Mouse (Mus musculus) hindbrain, embryonic 10.5 days (tissue): ENCODE data around the gene Ppip5k2. TPM values are rescaled to one million over a fixed set of nuclear protein-coding genes. Genes with fewer than 3 reads are reported as not detected.
A peak's percentile ranks its signal among the peaks of the same experiment; 100 is the strongest.

ENCODE experiments used
- DNase-seq: peaks from one replicate; pipeline ENCODE4 v3.0.0-alpha.2; 2017; ENCODE audit warnings: low spot score
- H3K27ac ChIP-seq: fragments of 300-500 bp; sonication (generic); 2 replicates; pipeline ENCODE4 v1.5.1; 2016; ENCODE audit warnings: mild to moderate bottlenecking, moderate library complexity
- H3K27me3 ChIP-seq: fragments of 300-500 bp; sonication (generic); 2 replicates; pipeline ENCODE4 v1.6.1; 2016; ENCODE audit warnings: mild to moderate bottlenecking; ENCODE audit not compliant: poor library complexity, insufficient read depth, severe bottlenecking
- H3K36me3 ChIP-seq: fragments of 300-500 bp; sonication (generic); 2 replicates; pipeline ENCODE4 v1.6.1; 2016; ENCODE audit warnings: mild to moderate bottlenecking, moderate library complexity
- H3K4me1 ChIP-seq: fragments of 300-500 bp; sonication (generic); replicated peaks from 2 replicates; pipeline ENCODE4 v1.6.1; 2016; ENCODE audit warnings: mild to moderate bottlenecking
- H3K4me3 ChIP-seq: fragments of 300-500 bp; sonication (generic); 2 replicates; pipeline ENCODE4 v1.5.1; 2016; ENCODE audit warnings: mild to moderate bottlenecking, moderate library complexity
- H3K9me3 ChIP-seq: fragments of 300-500 bp; sonication (generic); 2 replicates; pipeline ENCODE4 v1.6.1; 2016; ENCODE audit warnings: mild to moderate bottlenecking, moderate library complexity
- WGBS: fragments of 180-500 bp; shearing (Covaris S2); methylation state at CpG from one replicate; pipeline ENCODE4 v1.1.7; 2016; 5-methylcytosine and 5-hydroxymethylcytosine counted together
- polyA plus RNA-seq: library from polyadenylated mRNA; unstranded; fragments of >200 nt; fragmentation: Nextera tagmentation; extraction: Ambion mirVana; gene quantifications from 2 replicates; pipeline ENCODE4 v1.2.1, GENCODE M21; 2016

The Ppip5k2 gene
- 35.8 and 40.3 TPM in 2 replicates for polyA plus RNA-seq

DNA sequence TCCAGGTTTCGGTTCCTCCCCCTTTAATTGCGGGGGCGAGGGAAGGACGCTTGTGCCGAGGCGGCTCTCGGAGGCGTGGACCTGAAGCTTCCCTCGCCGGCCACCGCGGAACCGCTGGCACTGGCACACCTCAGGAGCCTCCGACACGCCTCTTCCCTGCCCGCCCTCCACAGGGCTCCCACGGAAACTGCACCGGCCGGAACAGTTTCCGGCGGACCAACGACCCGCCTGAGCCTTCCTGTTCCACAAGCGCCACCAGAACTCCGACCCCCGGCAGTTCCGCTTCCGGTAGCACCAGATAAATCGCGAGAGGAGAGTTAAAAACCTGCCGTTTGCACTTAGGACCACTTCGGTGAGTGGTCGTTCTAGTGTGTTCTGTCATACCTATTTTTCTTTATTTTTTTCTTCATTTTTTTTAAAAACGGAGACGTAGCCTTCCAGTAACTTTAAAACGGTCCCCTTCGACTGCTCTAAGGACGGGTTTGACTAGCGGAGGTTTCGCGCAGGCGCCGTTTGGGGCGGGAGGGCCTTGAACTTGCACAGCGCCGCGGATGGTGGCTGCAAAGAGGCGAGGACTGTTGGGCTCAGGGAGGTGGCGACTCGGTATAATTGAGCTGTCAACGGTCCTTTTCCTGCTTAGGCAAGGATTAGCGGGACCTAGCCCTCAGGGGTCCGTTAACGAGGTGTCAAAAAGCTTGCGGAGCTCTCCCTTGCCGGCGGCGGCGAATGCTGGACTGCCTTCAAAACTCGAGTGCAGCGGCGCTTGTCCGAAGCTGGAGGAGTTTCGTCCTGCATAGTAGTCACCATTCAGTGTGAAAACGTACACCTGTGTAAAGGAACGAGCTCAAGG lies at the start of gene Ppip5k2, which contains the start of gene Gin1:
Gene Ppip5k2, minus strand, starts transcription at position 508 of the 850 bp plus-strand sequence.
Gene Gin1, plus strand, starts transcription at position 269 of the 850 bp plus-strand sequence.
- under 1% methylated on average over 66 of the region's 66 CpGs for WGBS
- peak; percentile 94 for DNase-seq
- H3K27ac ChIP-seq: peak within 1 kb of the TSS; percentile 93

DNA sequence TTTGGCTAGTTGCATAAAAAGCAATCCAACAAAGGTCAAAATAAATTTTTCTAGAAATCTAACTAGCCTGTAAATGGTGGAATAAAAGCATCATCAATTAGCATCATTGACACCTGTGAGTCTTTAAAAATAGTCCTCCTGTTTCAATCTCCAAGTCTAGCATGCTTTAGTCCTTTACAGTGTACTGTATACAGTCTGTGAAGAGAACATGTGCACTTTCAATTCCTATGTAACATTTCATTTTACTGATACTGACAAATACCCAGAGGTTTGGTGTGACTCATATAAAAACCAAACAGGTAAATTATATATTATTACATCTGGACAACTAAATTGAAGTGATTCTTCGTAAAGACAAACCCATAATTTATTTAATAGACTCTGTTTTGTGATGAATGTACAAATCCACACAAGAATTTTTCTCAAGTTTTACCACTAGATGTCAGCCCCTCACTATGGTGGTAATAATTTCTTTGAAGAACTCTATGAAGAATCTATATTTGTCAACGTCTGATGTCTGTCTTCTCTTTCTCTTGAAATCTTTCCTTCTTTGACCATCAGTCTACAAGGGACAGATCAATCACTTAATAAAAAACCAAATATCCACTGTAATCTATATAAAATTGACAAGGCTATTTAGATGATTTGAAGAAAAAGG lies 39.2 kb upstream of the Ppip5k2 start:
- Histone ChIP-seq H3K4me3 (no peak overlapping the region), H3K27ac (no peak overlapping the region), H3K9me3 (no peaks in the 10 kb centered on the region), H3K4me1 (no peaks in the 10 kb centered on the region), H3K27me3 (no peaks in the 10 kb centered on the region), H3K36me3 (no peaks in the 10 kb centered on the region)
- no peak for DNase-seq
- 63% methylated on average over 2 of the region's 2 CpGs for WGBS

More for the DNA sequence above, at the start of gene Ppip5k2, which contains the start of gene Gin1:
- H3K4me1 ChIP-seq: peaks cover 23% of the 10 kb centered on the region
- no peaks in the 10 kb centered on the region for H3K36me3 ChIP-seq
- H3K27me3 ChIP-seq: no peaks in the 10 kb centered on the region
- no peaks in the 10 kb centered on the region for H3K9me3 ChIP-seq
- peak within 1 kb of the TSS; percentile 94 for H3K4me3 ChIP-seq

DNA sequence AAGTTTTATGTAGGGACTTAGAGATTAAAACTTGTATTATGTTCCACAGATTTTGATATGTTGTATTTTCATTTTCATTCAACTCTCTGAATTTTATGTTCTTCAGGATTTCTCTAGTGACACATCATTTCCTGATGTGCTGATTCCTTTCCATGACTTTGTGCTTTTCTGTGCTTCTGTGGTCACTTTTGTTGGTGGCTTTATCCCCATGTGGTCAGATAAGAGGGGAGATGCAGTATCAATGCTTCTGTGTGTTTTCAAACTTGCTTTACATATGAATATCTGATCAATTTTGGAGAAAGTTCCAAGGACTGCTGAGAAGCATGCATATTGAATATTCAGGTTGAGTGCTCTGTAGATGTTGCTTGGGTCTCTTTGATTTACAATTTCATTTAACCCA lies 34.3 kb upstream of the Ppip5k2 start:
- no peak for DNase-seq
- H3K36me3 ChIP-seq: no peaks in the 10 kb centered on the region
- no peak overlapping the region for H3K4me3 ChIP-seq
- no peaks in the 10 kb centered on the region for H3K9me3 ChIP-seq
- H3K4me1 ChIP-seq: no peaks in the 10 kb centered on the region
- no peaks in the 10 kb centered on the region for H3K27me3 ChIP-seq
- no peak overlapping the region for H3K27ac ChIP-seq

DNA sequence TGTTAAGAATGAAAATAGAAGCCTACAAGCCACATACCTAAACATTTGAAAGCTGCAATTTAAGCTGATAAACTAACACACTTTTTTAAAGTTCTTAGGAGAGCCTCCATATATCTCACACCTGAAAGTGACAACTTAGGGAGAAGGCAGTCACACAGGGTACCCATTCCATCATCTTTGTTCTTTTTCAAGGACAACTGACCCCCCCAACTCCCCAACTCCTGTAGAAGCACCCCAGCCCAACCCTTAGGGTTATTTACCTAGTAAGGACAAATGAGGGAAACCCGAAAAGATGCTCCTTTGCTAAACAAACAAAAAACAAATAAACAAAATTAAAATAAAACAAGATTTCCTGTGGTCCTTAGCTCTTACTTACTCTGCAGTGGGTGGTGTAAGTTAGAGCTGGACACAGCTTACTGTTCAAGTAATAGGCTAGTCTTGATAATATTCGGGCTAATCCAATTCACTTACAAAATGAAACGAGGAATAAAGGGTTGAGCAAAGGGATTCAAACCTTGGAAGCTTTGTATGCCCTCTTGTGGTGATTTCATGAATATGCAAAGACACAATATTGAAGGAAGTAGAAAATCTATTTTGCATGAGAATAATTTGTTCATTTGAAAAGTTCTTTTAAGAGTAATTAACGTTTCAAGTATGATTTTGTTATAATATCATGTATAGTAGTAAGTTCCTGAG lies 32.1 kb upstream of the Ppip5k2 start:
- WGBS: 60% methylated on average over 4 of the region's 4 CpGs
- H3K4me3 ChIP-seq: no peak overlapping the region
- DNase-seq: no peak
- H3K9me3 ChIP-seq: no peaks in the 10 kb centered on the region
- no peaks in the 10 kb centered on the region for H3K27me3 ChIP-seq
- H3K27ac ChIP-seq: no peak overlapping the region
- H3K36me3 ChIP-seq: no peaks in the 10 kb centered on the region
- H3K4me1 ChIP-seq: no peaks in the 10 kb centered on the region

DNA sequence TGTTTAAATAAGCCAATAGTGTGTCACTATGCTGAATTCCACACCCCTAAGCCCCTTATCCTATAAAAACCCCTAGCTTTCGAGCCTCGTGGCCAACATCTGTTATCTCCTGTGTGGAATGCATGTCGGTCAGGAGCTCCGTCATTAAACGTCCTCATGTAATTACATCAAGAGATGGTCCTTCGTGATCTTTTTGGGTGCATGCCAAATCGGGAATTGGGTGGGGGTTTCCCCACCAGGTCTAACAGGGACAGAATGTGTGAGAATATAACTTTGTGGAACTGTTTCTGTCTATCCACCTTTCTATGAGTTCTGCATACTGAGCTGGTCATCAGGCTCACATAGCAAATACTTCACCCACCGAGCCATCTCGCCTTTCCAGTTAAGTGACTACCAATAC lies 25.7 kb upstream of the Ppip5k2 start:
- 92% methylated on average over 9 of the region's 9 CpGs for WGBS
- H3K27ac ChIP-seq: no peak overlapping the region
- 0 out of 2 replicates have a peak, but pooled peaks cover 4% of the 10 kb centered on the region for H3K36me3 ChIP-seq
- H3K4me1 ChIP-seq: no peaks in the 10 kb centered on the region
- H3K9me3 ChIP-seq: no peaks in the 10 kb centered on the region
- H3K4me3 ChIP-seq: no peak overlapping the region
- no peak for DNase-seq
- H3K27me3 ChIP-seq: no peaks in the 10 kb centered on the region

DNA sequence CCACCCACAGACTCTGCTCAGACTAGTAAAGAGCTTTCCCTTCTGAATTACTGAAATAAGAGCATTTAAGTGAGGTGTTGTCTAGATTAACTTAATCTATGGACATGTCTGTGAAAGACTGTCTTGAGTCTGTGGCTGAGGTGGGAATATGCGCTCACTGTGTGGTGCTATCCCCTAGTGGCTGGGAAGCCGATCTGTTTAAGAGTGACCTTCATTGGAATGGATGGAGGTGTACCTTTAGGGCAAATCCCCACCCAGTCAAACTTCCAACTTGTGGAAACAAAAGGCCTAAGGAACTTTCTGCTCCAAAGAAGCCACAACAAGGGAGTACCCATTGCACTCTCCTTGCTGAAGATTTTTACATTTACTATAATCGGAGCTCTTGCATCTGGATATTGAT lies 23.9 kb upstream of the Ppip5k2 start:
- 0 out of 2 replicates have a peak, but pooled peaks cover 4% of the 10 kb centered on the region for H3K36me3 ChIP-seq
- DNase-seq: no peak
- no peaks in the 10 kb centered on the region for H3K4me1 ChIP-seq
- H3K9me3 ChIP-seq: no peaks in the 10 kb centered on the region
- H3K4me3 ChIP-seq: no peak overlapping the region
- H3K27me3 ChIP-seq: no peaks in the 10 kb centered on the region
- H3K27ac ChIP-seq: no peak overlapping the region
- 86% methylated on average over 3 of the region's 3 CpGs for WGBS

DNA sequence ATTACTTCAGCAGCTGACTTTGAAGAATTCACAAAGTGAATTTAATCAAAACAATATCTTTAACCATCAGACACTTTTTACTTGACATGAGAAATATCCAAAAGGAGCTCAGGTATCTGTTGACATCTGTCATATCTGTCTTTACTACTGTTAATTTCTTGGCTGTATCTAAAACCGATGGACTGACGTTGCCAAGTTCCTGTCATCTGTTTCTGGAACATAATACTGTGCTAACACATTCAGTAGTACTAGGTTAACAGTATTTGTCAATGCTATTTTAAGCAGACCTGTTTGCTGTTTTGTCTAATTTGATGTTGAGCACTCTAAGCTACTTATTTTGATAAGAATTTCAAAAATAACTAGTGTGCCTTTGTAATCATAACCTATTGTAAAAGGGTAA lies 18.3 kb upstream of the Ppip5k2 start:
- 92% methylated on average over 2 of the region's 2 CpGs for WGBS
- Histone ChIP-seq H3K27ac (no peak overlapping the region), H3K27me3 (no peaks in the 10 kb centered on the region), H3K4me3 (no peak overlapping the region), H3K9me3 (no peaks in the 10 kb centered on the region), H3K36me3 (peaks cover 8% of the 10 kb centered on the region; the same call in 1 of the 2 replicates), H3K4me1 (no peaks in the 10 kb centered on the region)
- no peak for DNase-seq

DNA sequence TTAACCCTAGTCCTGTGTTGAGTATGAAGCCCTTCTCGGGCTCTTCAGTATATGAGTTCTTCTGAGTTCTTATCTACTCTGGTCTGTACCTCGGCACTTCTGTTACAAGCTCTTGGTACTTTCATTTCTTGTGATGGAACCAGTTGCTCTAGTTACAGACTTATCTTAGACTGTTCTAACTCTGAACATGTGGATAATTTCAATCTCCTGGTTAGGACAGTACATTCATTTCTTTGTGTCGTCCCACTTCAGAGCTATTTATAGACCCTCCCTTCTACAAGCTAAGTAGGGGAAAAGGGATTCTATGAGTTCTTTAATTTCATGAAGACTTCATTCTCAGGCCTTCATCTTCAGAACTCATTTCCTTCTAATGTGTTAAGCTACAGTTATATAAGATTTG lies 17.5 kb upstream of the Ppip5k2 start:
- Histone ChIP-seq H3K27ac (no peak overlapping the region), H3K4me3 (no peak overlapping the region), H3K4me1 (no peaks in the 10 kb centered on the region), H3K27me3 (no peaks in the 10 kb centered on the region), H3K9me3 (no peaks in the 10 kb centered on the region), H3K36me3 (peaks cover 4% of the 10 kb centered on the region; the same call in 1 of the 2 replicates)
- WGBS: 87% methylated on average over 3 of the region's 3 CpGs
- no peak for DNase-seq

DNA sequence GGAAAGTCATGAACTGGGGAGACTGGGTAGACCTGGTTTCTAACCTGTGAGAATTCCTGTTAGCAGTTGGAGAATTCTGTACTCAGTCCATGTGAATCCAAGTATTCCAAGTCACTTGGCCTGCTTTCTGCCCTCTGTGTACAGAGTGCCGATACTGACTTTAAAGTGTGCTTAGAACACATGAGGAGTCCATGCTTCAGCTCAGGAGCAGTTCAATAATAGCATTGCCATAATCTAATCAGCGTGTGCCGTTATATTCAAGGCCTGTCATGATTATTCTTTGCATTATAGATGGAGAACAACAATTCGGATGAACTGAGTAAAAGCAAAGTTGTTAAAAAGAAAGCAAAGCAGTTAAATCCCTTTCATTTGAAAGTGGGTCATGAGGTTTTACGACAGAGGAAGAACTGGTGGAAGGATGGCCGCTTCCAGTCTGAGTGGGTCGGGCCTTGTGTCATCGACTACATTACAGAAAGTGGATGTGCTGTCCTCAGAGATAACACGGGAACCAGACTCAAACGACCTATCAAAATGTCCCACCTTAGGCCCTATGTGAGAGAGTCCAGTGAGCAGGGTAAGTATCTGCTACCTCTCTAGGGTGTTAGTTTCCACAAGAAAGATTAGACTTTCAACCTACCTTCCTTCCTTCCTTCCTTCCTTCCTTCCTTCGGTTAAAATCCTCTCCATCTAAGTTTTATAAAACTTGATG lies 15.6 kb upstream of the Ppip5k2 start:
- no peaks in the 10 kb centered on the region for H3K9me3 ChIP-seq
- no peak overlapping the region for H3K27ac ChIP-seq
- no peaks in the 10 kb centered on the region for H3K4me1 ChIP-seq
- 90% methylated on average over 11 of the region's 11 CpGs for WGBS
- H3K36me3 ChIP-seq: peaks cover 4% of the 10 kb centered on the region; the same call in 1 of the 2 replicates
- H3K27me3 ChIP-seq: no peaks in the 10 kb centered on the region
- DNase-seq: no peak
- H3K4me3 ChIP-seq: no peak overlapping the region

DNA sequence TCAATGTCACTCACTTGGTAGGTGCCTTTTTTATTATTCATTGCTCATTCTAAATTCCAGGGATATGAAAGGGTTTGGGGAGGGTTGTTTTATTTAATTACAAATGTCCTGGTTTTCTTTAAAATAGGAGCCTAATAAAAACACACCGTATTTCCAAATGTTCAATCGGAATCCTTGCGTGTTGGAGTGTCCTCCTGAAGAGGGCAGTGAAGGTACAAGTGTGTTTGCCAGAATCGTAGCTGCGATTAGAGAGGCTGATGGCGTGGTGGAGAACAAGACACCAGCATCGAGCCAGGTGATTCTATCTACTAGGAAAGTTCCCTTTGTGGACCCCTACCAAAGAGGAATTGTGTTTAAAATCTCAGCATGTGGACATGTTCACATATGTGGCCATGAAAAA lies 14.7 kb upstream of the Ppip5k2 start:
- no peak for DNase-seq
- WGBS: 80% methylated on average over 7 of the region's 7 CpGs
- no peaks in the 10 kb centered on the region for H3K27me3 ChIP-seq
- no peak overlapping the region for H3K4me3 ChIP-seq
- no peaks in the 10 kb centered on the region for H3K4me1 ChIP-seq
- H3K27ac ChIP-seq: no peak overlapping the region
- peaks cover 4% of the 10 kb centered on the region; the same call in 1 of the 2 replicates for H3K36me3 ChIP-seq
- no peaks in the 10 kb centered on the region for H3K9me3 ChIP-seq

DNA sequence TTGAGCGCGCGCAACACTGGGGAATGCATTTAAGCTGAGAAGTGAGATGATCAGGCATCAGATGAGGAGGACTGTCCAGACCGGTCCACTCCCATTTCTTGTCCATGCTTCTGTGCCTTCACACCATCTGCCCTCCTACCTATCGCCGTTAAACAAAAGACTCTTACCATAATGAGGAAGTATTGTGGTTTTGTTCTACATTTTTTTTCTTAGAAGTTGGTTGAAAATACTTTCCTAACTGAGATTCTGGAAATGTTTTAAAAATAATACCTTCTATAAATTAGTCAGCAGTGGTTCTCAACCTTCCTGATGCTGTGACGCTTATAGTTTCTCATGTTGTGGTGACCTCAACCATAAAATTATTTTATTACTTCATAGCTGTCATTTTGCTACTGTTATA lies 11.5 kb upstream of the Ppip5k2 start:
- H3K36me3 ChIP-seq: peaks cover 4% of the 10 kb centered on the region
- no peaks in the 10 kb centered on the region for H3K4me1 ChIP-seq
- H3K27me3 ChIP-seq: no peaks in the 10 kb centered on the region
- no peaks in the 10 kb centered on the region for H3K9me3 ChIP-seq
- DNase-seq: no peak
- WGBS: 98% methylated on average over 7 of the region's 7 CpGs
- no peak overlapping the region for H3K27ac ChIP-seq
- H3K4me3 ChIP-seq: no peak overlapping the region

DNA sequence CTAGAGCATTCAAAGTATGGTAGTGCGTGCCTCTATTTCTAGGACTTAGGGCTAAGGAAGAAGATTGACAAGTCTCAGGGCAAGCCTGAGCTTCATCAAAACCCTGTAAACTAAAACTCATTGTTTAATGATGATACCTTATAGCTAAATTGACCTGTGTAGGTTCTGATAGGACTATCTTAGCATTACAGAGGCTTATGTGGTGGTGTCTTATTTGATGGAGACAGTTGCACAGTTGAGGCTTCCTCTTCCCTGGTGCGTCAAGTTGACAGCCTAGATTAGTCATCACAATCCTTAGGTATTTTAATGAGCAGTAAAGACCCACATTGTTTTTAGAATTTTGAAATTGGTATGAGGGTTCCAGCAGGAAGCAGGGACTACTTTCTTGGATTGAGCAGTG lies 3.8 kb upstream of the Ppip5k2 start:
- DNase-seq: no peak
- no peak overlapping the region for H3K4me3 ChIP-seq
- 95% methylated on average over 2 of the region's 2 CpGs for WGBS
- no peak overlapping the region for H3K27ac ChIP-seq
- peaks cover 5% of the 10 kb centered on the region for H3K4me1 ChIP-seq
- no peaks in the 10 kb centered on the region; the same call in 1 of the 2 replicates for H3K36me3 ChIP-seq
- no peaks in the 10 kb centered on the region for H3K9me3 ChIP-seq
- H3K27me3 ChIP-seq: no peaks in the 10 kb centered on the region
